Mouse (Mus musculus) ovary, postnatal 14 days (tissue): ENCODE results near the gene Nphp1.
A peak's percentile ranks its signal among the peaks of the same experiment; 100 is the strongest.

Experiments used
- DNase-seq: peaks from one replicate; pipeline ENCODE4 v3.0.0; 2022; ENCODE audit warnings: low spot score

Gene Nphp1

DNA sequence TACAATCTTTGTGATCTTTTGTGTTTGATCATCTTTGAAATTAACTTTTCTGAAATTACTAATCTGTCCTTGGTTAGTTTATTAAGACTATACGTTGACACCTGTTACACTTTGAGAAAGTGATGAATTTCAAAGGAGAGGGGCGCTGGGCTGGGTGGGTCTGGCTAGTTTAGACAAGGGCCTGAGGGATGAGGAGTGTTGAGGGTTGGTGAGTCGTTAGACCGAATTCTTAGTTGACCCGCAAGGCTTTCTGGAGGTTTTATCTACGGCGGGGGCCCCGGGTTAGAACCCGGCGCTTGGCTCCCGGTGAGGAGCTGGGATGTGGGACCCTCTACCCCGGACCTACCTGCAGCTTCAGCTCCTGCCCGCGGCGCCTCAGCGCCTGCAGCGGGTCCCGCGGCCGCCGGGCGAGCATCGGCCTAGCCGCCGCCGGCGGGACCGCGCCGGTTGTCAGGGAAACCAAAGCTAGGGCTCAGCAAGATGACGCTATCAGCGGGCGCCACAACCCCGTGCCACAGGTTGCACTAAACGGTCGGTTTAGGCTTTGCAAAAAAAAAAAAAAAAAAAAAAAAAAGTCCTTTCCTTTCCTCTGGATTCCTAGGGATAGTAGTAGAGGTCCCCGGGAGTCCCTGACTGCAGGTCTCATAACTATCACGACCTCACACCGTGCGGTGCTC is at the start of gene Nphp1:
Nphp1 (minus strand) TSS at position 458 of the 677 bp plus-strand sequence.
- DNase-seq, result peak; percentile 80

DNA sequence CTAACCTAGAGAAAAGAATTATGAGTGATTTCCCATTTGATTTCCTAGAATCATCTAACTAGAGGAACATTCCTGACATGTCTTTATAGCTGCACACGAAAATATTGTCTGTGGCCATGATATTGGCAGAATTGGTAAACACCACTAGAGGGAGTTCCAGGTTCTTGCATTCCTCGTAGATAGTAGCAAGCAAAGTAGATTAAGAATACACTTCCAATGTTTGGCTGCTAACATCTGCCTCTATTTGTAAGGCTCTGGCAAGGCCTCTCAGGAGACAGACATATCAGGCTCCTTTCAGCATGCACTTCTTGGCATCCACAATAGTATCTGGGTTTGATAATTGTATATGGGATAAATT is 44.1 kb upstream of the Nphp1 start:
- no peak for DNase-seq

DNA sequence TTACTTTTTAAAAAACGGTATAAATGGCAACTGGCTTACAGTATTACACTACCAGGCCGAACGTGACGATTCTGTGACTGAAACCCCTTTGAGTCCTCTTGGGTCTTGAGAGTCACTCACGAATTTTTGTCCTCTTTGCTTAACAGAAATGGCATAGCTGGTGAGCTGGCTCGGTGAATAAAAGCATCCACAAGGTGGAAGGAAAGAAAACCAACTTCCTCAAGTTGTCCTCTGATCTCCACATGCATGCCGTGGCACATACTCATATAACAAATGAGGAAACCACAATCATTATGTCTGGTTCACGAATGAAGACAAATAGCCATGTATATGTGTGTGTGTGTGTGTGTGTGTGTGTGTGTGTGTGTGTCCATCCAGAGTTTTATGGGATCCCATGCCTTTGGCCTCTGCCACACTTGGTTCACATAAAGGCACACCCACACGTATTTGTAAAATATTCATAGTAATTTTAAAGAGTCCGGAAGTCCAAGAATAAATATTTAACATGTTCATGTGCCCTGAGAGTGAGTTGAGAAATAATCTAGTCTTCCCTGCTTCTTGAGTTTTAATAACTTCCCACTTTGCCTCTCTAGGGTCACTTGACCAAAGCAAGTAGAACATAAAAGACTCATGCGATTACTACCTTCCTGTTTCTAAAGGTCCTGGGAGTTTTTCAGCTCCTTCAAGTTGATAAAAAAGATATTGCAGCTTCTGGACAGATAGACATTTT is 43.6 kb upstream of the Nphp1 start:
- no peak for DNase-seq

DNA sequence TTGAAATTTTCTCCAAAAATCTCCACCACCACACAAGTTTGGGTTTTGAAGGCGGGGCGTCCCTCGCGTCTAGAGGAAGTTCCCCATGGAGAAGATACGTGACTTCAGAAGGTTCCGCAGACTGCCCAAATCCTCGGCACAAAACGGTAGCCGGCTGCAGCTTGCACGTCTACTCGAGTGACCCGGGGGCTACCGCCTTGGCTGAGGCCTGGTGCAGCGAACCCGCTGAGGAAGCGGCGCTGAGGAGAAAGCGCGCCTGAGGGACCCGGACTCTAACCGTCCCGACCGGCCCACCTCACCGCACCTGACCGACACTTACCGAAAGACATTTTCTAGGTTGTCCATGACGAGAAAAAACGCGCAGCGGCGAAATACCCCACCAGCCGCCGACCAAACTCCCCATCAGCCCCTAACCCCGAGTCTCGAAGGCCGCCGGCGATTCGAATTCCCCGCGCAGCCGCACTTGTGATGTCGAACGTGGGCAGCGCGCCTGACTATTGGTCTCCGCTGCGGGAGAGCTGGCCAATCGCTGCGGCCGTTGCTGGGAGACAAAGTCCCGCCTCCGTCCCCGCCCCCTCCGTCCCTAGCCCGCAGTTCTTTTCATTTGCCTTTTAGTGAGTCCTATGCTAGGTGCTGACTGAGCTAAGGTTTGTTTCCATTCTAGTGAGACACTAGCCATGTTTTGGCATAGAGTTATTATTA is 42.9 kb upstream of the Nphp1 start, which contains the start of gene Bub1:
Bub1 (minus strand) TSS at position 465 of the 702 bp plus-strand sequence.
- DNase-seq, result peak; percentile 91

DNA sequence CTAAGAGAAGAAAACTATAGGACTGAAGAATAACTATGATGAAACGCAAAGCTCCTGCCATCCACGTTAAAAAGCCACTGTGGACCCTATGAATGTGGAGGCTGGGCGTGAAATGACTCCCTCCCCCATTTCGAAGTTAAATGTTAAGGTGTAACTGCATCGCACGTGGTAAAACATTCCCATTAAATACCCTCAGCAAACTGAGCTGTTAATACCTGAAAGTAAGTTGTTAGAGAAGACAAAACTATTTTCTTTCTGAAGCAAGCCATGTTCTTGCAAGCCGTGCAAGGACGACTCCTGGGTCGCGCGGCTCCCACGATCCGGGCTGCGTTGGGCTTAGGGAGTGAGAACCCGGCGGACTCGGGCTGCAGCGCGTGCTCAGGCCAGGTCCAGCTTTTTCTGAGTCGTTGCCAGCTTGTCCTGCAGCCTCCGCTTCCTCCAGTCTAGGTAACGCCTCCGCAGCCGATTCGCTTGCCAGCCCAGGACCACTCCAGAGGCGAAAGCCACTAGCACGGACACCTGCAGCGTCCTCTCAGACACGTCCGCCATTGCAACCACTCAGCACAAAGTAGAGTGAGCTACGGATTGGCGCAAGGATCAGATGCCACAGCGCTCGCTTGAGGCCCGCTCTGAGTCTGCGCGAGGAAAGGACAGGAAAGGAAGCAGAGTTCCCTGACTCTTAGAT is 3.4 kb upstream of the Nphp1 start, which contains the start of gene Mtln:
Mtln (minus strand) TSS at position 570 of the 685 bp plus-strand sequence.
- DNase-seq, result peak; percentile 71

DNA sequence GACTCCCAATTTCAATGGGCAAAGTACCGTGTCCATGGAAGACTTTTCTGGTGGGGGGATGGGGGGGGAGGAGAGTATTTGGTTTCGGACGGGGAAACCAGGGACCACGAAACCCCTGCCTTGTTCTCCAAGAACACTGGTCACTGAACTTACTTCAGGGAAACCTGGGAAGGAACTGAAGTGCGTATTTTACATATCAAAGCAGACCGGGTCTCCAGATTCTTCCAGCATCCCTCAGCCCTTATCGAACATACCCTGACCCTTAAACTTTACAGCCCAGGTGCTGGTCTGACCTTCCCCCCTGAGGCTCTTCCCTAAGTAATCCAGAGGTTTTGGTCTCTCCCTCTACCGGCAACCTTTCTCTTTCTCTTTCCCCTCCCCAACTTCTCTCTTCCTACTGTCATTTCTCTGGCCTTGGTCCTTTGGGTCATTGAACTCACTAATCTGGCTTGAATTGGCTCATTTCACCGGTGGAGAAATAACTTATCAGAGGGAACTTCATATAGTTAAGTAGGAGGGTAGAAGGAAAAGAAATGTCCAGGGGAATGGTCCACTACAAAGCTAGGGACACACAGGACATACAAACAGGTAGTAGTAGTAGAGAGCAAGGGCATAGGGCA is 1.1 kb upstream of the Nphp1 start:
- no peak for DNase-seq

DNA sequence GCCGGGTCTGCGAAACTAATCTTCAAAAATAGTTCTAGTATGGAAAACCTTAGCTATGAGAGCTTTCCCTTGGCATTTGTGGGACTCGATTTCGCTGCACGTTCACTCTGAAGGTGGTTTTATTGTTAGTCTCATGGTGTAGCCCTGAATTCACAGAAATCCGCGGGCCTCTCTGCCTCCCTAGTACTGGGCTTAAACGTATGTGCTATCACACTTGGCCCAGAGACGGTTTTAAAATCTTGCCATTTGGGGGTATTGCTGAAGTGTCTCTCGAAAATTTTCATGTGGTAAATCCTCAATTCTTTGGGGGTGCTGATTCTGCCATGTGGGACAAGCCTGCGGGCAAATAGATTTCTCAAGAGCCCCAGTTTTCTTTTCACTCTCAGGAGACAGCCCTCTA is 441 bp upstream of the Nphp1 start:
- no peak for DNase-seq

DNA sequence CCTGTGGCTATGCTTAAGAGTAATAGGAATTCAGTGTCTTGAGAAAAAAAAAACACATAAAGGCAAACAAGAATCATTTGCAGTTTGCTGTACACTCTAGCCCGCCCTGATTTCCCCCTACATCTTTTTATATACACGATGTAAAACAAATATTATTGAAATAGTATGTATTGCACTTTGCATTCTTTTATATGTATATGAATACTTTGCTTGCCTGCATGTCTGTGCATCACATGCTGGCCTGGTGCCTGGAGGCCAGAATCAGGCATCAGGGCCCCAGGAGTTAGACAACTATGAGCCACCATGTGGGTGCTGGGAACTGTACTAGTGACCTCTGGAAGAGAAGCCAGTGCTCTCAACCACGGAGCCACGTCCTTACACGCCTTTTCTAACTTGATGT is 1.5 kb downstream of the Nphp1 start:
- DNase-seq, result no peak

DNA sequence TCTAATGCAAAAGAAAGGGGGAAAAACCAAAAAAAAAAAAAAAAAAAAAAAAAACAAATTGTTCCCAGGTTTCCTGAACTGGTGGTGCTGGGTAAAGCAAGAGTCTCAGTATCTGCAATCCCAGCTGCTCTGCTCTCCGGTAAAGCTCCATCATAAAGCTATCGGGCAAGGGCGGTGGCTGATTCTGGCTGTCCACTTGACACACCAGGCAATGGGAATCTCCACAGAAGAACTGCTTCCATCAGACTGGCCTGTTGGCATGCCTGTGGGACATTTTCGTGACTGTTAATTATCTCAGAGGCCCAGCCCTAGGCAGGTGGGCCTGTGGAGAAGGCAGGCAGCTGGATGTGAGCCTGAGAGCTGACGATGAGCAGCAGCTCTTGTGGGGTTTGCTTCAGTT is 10.2 kb downstream of the Nphp1 start:
- no peak for DNase-seq

DNA sequence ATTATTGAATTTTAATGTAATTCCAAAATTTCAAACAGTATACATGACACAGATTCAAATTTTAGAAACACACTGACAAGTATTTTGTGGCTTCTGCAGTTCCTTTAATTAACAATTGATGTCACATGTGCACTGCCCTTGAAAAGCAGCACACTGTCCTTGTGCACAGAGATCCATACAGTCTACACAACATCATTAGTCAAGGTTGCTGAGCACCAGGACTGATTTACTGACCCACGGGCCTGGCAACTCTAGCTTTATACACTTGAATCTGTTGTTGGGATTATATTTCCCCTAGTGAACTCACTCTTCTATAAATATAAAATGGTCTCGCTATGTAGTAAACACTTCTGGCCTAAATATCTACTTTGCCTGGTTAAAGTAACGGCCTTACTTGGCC is 13.7 kb downstream of the Nphp1 start:
- DNase-seq, result no peak

DNA sequence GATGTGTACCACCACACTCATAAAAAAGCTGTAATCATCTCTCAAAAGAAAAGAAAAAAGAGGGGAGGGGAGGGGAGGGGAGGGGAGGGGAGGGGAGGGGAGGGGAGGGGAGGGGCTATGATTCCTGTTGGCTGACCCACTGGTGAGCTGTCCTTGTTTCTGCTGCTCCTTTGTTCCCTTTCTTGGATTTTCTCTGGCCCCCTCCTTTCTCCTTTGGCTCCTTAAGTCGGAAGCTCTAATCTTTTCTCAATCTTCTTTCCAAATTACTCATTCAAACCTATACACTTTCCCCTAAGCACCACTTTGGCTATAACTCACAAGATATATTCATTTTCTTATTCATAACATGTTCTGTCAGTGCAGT is 14.1 kb downstream of the Nphp1 start:
- DNase-seq, result no peak

DNA sequence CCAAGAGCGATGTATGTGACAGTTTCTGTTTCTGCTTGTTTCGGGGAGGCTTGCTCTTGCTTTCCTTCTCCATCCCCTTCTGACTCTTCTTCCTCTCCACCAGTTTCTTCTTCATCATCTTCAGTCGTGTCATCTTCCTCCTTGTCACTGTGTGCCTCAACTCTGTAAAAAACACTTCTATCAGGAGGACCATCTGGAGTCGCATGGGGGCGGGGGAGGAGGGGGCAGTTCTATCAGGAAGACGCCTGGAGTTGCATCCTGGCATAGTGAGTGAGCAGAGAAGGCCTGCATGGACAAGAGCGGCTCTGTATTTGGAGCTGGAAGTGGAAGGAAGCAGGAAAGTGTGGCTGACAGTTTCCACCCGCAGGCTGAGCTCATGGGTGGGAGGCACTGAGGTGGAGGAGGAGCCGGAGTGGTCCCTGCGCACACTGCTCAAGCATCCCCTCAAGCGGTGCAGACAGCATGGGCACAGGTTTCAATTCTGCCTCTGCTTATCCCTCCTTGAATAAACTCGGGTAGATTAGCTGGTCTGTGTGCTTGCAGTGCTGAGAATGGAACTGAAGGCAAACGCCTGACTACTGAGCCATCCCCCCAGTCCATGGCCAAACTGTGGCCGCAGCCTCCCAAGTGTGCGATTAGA is 14.6 kb downstream of the Nphp1 start:
- no peak for DNase-seq

DNA sequence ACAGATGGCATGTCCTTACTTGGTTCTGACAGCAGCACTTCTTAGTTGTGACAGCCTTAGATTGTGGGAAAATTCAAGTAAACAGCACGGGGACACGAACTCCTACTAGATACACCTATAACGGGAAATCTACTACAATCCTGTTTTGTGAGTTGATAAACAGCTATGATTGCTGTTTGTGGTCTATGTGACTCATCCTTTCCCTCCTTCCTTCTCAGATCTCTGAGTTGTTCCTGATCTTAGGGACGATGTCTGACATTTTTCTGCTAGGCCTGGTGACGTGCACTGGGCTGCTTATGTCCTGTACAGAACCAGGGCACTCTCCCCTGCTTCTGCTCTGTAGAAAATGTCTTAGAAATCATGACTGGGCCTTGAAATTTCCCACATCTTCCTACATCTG is 27.1 kb downstream of the Nphp1 start:
- no peak for DNase-seq

DNA sequence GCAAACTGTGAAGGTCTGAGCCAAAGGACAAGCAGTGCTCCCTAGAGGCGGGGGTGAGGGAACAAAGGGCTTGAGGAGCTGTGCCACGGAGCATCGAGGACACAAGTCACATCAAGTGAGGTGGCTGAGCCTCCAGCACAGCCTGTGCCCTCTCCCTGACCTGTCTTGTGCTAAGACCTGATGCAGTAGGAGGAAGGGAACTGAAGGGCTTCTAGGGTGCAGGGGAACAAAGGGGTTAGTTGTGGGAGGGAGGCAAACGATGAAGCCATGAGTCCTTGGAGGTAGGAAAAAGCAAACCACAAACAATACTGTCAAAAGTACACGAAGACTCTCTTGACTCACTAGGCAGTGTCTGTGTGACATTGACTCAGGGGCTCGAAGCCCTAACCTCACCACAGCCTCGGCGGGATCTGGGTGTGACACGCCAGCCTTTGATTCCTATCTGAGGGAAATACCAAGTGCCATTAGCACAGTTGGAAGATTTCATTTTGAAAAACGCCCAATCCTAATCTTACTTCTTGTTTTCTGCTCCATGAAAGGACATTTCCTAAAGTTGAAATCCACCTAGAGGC is 28.2 kb downstream of the Nphp1 start:
- no peak for DNase-seq

DNA sequence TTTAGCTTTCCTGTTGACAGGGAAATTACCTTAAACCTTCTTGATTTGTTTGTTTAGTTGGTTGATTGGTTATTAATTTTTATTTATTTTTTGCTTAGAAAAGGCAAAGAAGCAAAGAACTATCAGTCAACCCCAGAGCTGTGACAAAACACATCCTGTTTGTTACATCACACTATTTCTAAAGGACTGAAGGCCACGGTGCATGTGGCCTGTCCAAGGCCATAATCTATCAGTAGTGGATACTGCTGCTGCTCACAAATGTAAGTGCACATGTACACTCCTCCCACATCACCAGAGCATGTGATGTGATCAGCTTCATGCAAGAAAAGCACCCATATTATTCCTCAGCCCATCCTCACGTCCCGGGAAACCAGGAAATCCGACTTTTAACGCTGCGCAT is 28.7 kb downstream of the Nphp1 start:
- DNase-seq, result no peak

DNA sequence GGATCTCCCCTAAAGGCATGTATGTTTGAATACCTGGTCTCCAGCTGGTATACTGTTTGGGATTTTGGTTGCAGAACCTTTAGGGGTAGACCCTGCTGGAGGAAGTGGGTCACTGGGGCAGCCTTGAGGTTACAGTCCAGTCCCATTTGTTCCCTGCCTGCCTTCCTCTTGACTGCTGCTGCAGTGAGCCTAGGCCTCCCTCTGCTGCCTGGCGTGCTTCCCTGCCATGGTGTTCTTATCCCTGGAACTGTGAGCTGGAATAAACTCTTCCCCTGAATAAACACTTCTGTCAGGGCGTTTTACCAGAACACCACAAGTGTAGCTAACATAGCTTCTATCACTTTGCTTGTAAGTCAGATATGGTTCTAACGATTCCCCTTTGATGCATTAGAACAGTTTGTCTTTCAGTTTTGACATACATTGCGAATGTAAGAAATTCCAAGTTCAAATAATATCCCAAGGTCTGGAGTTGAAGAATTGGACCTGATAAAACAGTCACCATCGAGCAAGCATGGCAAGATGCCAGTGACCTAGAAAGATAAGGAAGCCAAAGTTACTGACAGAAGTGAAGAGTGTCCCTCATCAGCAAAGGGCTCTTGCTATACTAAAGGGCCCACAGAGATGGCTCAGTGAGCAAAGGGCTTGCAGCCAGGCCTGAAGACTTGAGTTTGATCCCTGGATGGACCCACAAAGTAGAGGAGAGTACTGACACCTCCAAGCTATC is 29.4 kb downstream of the Nphp1 start:
- no peak for DNase-seq

DNA sequence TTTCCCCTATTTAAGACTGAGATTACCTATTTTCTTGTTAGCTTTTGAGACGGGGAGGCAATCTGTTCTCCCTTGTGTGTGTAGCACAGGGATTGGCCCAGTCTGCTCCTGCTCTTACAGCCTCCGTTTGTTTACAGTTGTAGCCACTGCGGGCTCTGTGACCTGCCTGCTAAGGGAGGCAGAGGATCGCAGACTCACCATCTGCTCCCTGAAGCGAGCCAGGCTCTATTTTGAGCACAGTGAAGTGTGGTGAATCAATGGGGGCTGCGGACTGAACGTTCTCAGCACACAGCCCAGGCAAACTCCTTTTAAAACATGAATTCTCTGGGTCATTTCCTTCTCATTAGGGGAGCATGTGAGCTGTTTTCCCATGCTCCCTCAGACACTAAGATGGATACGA is 31.5 kb downstream of the Nphp1 start:
- no peak for DNase-seq

DNA sequence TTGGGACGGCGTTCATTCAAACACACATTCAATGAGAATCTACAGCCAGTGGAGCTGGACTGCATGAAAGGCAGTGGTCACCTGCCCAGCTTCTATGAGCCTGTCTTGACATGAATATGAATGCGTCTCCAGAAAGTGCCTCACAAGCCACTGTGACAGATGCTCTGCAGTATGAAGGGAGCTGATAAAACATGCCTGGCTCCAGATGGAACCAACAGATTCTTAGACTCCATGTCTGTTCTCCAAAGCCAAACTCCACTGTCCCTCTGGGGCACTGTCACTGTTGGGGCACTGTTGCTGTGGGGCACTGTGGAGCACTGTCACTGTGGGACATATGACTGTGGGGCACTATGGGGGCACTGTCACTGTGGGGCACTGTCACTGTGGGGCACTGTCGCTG is 34.6 kb downstream of the Nphp1 start:
- DNase-seq, result no peak

DNA sequence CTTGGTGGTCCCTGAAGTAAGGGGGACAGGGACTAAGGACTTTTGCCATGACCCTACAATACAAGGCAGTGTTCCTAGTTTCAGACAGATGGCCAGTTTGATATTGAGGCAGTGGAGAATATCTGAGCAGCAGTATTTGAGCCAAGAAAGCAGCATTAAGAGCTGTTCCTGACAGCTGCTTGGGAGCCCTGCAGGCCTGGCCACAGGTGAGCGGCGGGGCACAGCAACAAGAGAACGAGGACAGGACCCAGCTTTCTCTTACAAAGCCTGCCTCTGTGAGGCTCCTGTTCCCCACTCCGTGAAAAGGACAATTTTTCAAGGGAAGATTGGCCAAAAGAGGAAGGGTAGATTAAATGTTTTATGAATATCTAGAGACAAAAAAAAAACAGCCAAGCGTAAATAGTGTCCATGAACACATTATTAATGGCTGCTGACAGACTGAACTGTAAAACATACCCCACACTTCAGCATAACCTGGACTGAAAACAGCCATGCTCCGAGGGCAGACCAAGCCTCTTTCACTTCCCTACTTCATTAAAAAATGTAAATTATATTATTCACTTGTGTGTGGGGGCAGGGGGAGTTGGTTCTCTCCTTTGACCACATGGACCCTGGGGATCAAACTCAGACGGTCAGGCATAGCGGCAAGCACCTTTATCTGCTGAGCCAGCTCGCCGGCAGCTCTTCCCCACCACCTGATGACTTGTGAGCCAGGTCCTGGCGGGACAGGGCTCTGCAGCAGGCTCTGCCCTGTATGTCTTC is 36.7 kb downstream of the Nphp1 start:
- DNase-seq, result no peak

DNA sequence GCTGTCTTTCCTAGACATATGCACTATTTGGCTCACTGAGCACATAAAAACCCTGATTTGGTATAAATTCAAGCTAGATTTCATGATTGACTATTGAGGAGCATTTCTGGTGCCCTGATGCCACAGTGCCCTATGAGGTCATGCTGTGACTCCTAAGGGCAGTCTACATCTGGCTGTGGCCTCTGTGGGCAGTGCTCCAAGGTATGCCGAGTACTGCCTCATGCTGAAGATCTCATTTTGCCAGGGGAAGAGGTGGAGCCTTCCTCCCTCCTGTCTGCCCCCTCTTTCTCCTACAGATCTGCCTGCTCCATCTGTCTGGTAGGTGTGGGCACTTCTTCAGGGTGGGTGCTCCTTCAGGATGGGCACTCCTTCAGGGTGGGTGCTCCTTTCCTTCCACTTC is 39.3 kb downstream of the Nphp1 start:
- no peak for DNase-seq
